Mouse (Mus musculus) ES-Bruce4 (cell line): ENCODE measurements around the gene Kat7.

ENCODE experiments used
- CTCF ChIP-seq: IDR thresholded peaks from one replicate; pipeline ENCODE4 v1.8.1; 2011; ENCODE audit warnings: low read depth, low read length
- POLR2A ChIP-seq: IDR thresholded peaks from one replicate; pipeline ENCODE4 v1.8.1; 2011; ENCODE audit warnings: low read length; ENCODE audit not compliant: insufficient read depth

DNA sequence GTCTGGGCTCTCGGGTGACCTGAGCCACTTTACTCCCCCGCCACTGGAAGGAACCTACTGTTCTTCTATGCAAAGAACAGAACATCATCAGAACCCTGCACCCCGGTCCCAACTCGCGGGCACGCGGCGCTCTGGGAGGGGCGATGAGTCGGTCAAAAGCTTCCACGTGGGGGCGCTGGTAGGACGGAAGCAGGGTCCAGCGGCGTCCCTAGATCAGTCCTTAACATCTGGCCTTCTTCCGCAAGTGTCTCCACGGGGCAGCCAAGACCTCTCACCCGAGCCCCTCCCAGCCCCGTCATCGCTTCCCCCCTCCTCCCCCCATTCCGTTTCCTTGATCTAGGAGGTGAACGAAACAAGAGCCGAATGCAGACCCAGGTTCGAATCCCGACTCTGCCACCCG, 51.6 kb downstream of the Kat7 start:
- TF ChIP-seq POLR2A (no peak), CTCF (peak; percentile 76)
